Mouse (Mus musculus): ENCODE data around the gene Rnf215. TPM values are rescaled to one million over a fixed set of nuclear protein-coding genes. Genes with fewer than 3 reads are reported as not detected.
"Not testable (repeated sequence)": the region's sequence is repeated elsewhere in the genome, so short reads cannot be mapped to it uniquely, and the experiment has no call there.

The Rnf215 gene
- polyA plus RNA-seq, 1 experiment from 2014 or later: 44.9 TPM

DNA sequence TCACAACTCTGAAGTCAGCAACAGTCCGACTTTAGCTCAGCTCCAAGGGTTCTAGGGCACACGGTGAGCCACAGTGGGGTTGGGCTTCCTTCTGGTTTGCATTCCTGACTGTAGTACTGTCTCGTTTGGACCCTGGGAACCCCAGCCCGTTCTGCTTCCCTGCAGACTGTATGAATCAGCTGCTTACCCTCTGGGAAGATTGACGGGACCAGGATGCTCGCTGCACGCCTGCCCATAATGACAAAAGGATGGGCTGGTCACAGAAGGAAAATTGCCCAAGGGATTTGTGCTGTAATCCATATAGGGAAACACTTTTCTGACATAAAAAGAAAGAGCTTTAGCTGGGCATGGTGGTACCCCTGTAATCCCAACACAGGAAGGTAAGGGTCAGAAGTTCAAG lies 36.2 kb upstream of the Rnf215 start:
- Histone ChIP-seq H3K36me3 (0 out of 2 replicates have a peak, but pooled peaks cover 7% of the 10 kb centered on the region), H3K9me3 (replicated peaks) (no peaks in the 10 kb centered on the region), H3K4me1 (peaks cover 35% of the 10 kb centered on the region), H3K4me3 (replicated peaks) (no peak overlapping the region), H3K9ac (replicated peaks) (no peak overlapping the region), H3K4me2 (no peak overlapping the region), H3K27ac (replicated peaks) (no peak overlapping the region), H3K27me3 (replicated peaks) (no peaks in the 10 kb centered on the region)
- WGBS: 78% methylated on average over 7 of the region's 7 CpGs
- ATAC-seq (ENCODE audit: low FRiP score): no peak

- Histone ChIP-seq H3K4me3 (replicated peaks) (no peak overlapping the region), H3K36me3 (0 out of 2 replicates have a peak, but pooled peaks cover 7% of the 10 kb centered on the region), H3K4me2 (no peak overlapping the region), H3K9ac (replicated peaks) (no peak overlapping the region), H3K4me1 (peaks cover 28% of the 10 kb centered on the region), H3K27me3 (replicated peaks) (no peaks in the 10 kb centered on the region), H3K9me3 (replicated peaks) (no peaks in the 10 kb centered on the region), H3K27ac (replicated peaks) (no peak overlapping the region)
- WGBS: 82% methylated on average over 3 of the region's 3 CpGs
- no peak for ATAC-seq (ENCODE audit: low FRiP score)
Observed at GRCm38 (mm10) chr11:4099447-4099846, 35.6 kb upstream of the Rnf215 start.

DNA sequence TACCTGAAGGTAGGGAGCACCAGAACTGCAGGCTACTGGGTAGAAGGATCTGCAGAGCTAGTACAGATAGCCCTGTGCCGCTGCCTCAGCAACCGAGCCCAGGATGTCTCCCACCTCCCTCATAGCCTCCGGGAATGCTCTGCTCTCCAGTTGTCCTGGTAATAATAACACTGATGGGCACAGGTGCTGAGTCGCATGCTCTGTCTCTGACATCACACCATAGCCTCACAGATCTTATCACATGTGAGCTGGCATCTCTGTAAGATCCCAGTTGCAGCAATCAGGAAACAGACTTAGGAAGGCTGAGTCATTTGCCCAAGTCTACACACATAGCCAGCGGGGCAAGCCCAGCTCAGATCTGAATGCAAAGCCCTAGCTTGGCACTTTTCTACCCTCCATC lies 33.2 kb upstream of the Rnf215 start:
- Histone ChIP-seq H3K36me3 (0 out of 2 replicates have a peak, but pooled peaks cover 7% of the 10 kb centered on the region), H3K4me2 (no peak overlapping the region), H3K4me3 (replicated peaks) (no peak overlapping the region), H3K27ac (replicated peaks) (no peak overlapping the region), H3K4me1 (peaks cover 10% of the 10 kb centered on the region), H3K27me3 (replicated peaks) (no peaks in the 10 kb centered on the region), H3K9me3 (replicated peaks) (no peaks in the 10 kb centered on the region), H3K9ac (replicated peaks) (no peak overlapping the region)
- 87% methylated on average over 5 of the region's 5 CpGs for WGBS
- ATAC-seq (ENCODE audit: low FRiP score): no peak

DNA sequence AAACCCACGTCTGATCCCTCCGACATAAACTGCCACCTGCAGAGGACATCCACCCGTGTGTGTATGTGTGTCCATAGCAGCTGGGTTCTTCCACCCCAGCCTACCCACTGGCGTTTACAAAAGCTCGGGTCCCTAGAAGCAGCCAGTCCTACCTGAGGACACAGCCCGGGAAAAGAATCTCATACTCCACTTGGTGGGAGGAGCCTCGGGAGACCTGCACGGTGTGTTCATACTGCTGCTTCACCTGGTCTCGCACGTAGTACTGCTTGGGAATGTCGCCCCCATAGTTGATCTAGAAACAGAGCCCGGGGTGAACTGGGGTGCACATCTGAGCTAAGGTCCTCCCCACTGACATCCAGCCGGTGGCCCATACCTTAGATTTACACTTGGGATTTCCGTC lies 31.5 kb upstream of the Rnf215 start:
- Histone ChIP-seq H3K9me3 (replicated peaks) (no peaks in the 10 kb centered on the region), H3K27me3 (replicated peaks) (no peaks in the 10 kb centered on the region), H3K4me2 (no peak overlapping the region), H3K36me3 (0 out of 2 replicates have a peak, but pooled peaks cover 7% of the 10 kb centered on the region), H3K9ac (replicated peaks) (no peak overlapping the region), H3K4me3 (replicated peaks) (no peak overlapping the region), H3K27ac (replicated peaks) (no peak overlapping the region), H3K4me1 (no peaks in the 10 kb centered on the region)
- whole genome bisulfite sequencing: 86% methylated on average over 14 of the region's 14 CpGs
- ATAC-seq (ENCODE audit: low FRiP score): no peak

DNA sequence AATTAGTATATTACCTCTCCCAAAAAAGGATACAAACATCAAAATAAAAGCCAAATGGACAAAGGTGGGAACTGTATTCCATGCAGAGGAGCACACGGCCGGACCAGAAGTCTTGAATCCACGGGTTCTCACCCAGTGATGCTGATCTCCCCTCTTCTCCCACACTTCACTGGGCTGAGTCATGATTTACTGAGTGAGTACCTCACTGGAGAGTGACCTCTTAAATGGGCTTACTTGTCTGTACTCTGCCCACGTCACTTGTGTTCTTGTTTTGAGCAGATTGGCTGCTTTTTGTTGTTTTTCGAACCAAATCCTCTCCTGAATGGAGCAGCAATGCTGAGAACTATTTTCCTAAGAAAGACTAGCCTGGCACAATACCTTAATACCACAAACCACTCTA lies 30.0 kb upstream of the Rnf215 start:
- WGBS: 77% methylated on average over 5 of the region's 5 CpGs

GRCm38 (mm10) chr11:4105444-4105843 lies 29.6 kb upstream of the Rnf215 start:
- H3K27me3 ChIP-seq (replicated peaks): no peaks in the 10 kb centered on the region
- H3K9ac ChIP-seq (replicated peaks): no peak overlapping the region
- no peak overlapping the region for H3K4me3 ChIP-seq (replicated peaks)
- H3K4me2 ChIP-seq: no peak overlapping the region
- H3K4me1 ChIP-seq: no peaks in the 10 kb centered on the region
- H3K27ac ChIP-seq (replicated peaks): no peak overlapping the region
- no peaks in the 10 kb centered on the region for H3K9me3 ChIP-seq (replicated peaks)
- peaks cover 19% of the 10 kb centered on the region for H3K36me3 ChIP-seq
- WGBS: 23% methylated on average over 6 of the region's 6 CpGs
- no peak for ATAC-seq (ENCODE audit: low FRiP score)

More for the DNA sequence above, 30.0 kb upstream of the Rnf215 start:
- H3K9me3 ChIP-seq (replicated peaks): no peaks in the 10 kb centered on the region
- no peaks in the 10 kb centered on the region for H3K4me1 ChIP-seq
- no peaks in the 10 kb centered on the region for H3K27me3 ChIP-seq (replicated peaks)
- ATAC-seq (ENCODE audit: low FRiP score): no peak
- H3K4me2 ChIP-seq: no peak overlapping the region
- H3K27ac ChIP-seq (replicated peaks): no peak overlapping the region
- no peak overlapping the region for H3K9ac ChIP-seq (replicated peaks)
- H3K36me3 ChIP-seq: peaks cover 15% of the 10 kb centered on the region
- no peak overlapping the region for H3K4me3 ChIP-seq (replicated peaks)

DNA sequence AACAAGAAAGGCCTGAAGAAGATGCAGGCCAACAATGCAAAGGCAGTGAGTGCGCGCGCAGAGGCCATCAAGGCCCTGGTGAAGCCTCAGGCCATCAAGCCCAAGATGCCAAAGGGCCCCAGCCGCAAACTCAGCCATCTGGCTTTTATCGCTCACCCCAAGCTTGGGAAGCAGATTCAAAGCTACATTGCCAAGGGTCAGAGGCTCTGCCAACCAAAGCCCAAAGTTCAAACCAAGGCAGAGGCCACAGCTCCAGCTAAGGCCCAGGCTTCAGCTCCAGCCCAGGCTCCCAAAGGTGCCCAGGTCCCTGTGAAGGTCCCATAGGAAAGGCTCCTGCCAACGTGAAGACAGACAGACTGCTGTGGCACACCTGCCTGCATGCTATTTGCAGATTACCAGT lies 27.1 kb upstream of the Rnf215 start:
- not testable (repeated sequence) for H3K4me3 ChIP-seq (replicated peaks); H3K9me3 ChIP-seq (replicated peaks); H3K4me2 ChIP-seq; H3K27me3 ChIP-seq (replicated peaks); H3K27ac ChIP-seq (replicated peaks); H3K9ac ChIP-seq (replicated peaks); ATAC-seq (ENCODE audit: low FRiP score); H3K4me1 ChIP-seq
- H3K36me3 ChIP-seq: peaks cover 26% of the 10 kb centered on the region
- WGBS: 97% methylated on average over 6 of the region's 6 CpGs

GRCm38 (mm10) chr11:4108691-4109090 lies 26.3 kb upstream of the Rnf215 start:
- WGBS: 88% methylated on average over 7 of the region's 7 CpGs
- ATAC-seq (ENCODE audit: low FRiP score): no peak

DNA sequence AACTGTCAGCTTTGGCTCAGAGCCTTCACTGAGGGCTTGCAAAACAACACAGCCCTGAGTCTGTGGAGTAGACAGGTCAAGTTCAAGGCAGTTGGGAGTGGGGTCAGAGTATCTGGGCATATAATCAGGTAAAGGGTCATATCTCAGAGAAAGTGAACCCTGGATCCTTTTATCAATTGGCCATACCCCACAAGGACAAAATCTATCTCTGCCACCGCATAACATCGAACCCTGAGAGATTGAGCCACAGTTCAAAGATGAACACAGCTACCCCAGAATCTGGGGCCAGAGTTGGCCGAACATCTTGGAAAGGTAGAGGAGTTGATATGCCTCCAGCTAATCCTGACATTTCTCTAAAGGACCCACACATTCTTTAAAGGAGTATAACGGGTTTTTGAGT lies 23.0 kb upstream of the Rnf215 start:
- H3K27ac ChIP-seq (replicated peaks): no peak overlapping the region
- H3K36me3 ChIP-seq: peaks cover 20% of the 10 kb centered on the region
- H3K4me2 ChIP-seq: no peak overlapping the region
- H3K9ac ChIP-seq (replicated peaks): no peak overlapping the region
- 88% methylated on average over 4 of the region's 4 CpGs for WGBS
- peaks cover 11% of the 10 kb centered on the region; the same call in 1 of the 2 replicates for H3K4me1 ChIP-seq
- no peak for ATAC-seq (ENCODE audit: low FRiP score)
- H3K27me3 ChIP-seq (replicated peaks): no peaks in the 10 kb centered on the region
- no peak overlapping the region for H3K4me3 ChIP-seq (replicated peaks)
- no peaks in the 10 kb centered on the region for H3K9me3 ChIP-seq (replicated peaks)

More at GRCm38 (mm10) chr11:4108691-4109090, 26.3 kb upstream of the Rnf215 start:
- H3K9ac ChIP-seq (replicated peaks): no peak overlapping the region
- H3K36me3 ChIP-seq: peaks cover 20% of the 10 kb centered on the region
- no peak overlapping the region for H3K4me2 ChIP-seq
- H3K9me3 ChIP-seq (replicated peaks): no peaks in the 10 kb centered on the region
- H3K27me3 ChIP-seq (replicated peaks): no peaks in the 10 kb centered on the region
- H3K4me3 ChIP-seq (replicated peaks): no peak overlapping the region
- no peak overlapping the region for H3K27ac ChIP-seq (replicated peaks)
- no peaks in the 10 kb centered on the region for H3K4me1 ChIP-seq

GRCm38 (mm10) chr11:4112861-4113260 lies 22.1 kb upstream of the Rnf215 start:
- Histone ChIP-seq H3K27me3 (replicated peaks) (no peaks in the 10 kb centered on the region), H3K36me3 (peaks cover 20% of the 10 kb centered on the region), H3K4me2 (no peak overlapping the region), H3K9me3 (replicated peaks) (no peaks in the 10 kb centered on the region), H3K4me1 (peaks cover 19% of the 10 kb centered on the region), H3K27ac (replicated peaks) (no peak overlapping the region), H3K9ac (replicated peaks) (no peak overlapping the region), H3K4me3 (replicated peaks) (no peak overlapping the region)
- WGBS: 81% methylated on average over 6 of the region's 6 CpGs
- ATAC-seq (ENCODE audit: low FRiP score): no peak

GRCm38 (mm10) chr11:4113496-4113895 lies 21.5 kb upstream of the Rnf215 start:
- no peak overlapping the region for H3K9ac ChIP-seq (replicated peaks)
- H3K36me3 ChIP-seq: peaks cover 20% of the 10 kb centered on the region
- H3K9me3 ChIP-seq (replicated peaks): no peaks in the 10 kb centered on the region
- no peaks in the 10 kb centered on the region for H3K27me3 ChIP-seq (replicated peaks)
- peaks cover 24% of the 10 kb centered on the region for H3K4me1 ChIP-seq
- no peak overlapping the region for H3K27ac ChIP-seq (replicated peaks)
- no peak overlapping the region for H3K4me3 ChIP-seq (replicated peaks)
- no peak overlapping the region for H3K4me2 ChIP-seq
- WGBS: 86% methylated on average over 4 of the region's 4 CpGs
- ATAC-seq (ENCODE audit: low FRiP score): no peak

GRCm38 (mm10) chr11:4113970-4114369 lies 21.0 kb upstream of the Rnf215 start:
- peaks cover 19% of the 10 kb centered on the region for H3K36me3 ChIP-seq
- no peak overlapping the region for H3K4me3 ChIP-seq (replicated peaks)

GRCm38 (mm10) chr11:4114541-4114940 lies 20.5 kb upstream of the Rnf215 start:
- WGBS: 80% methylated on average over 6 of the region's 6 CpGs
- not testable (repeated sequence) for ATAC-seq (ENCODE audit: low FRiP score); H3K9me3 ChIP-seq (replicated peaks); H3K4me3 ChIP-seq (replicated peaks); H3K27me3 ChIP-seq (replicated peaks); H3K4me2 ChIP-seq; H3K9ac ChIP-seq (replicated peaks); H3K27ac ChIP-seq (replicated peaks)
- Histone ChIP-seq H3K4me1 (peaks cover 30% of the 10 kb centered on the region), H3K36me3 (peaks cover 14% of the 10 kb centered on the region)

More at GRCm38 (mm10) chr11:4113970-4114369, 21.0 kb upstream of the Rnf215 start:
- H3K4me1 ChIP-seq: peaks cover 28% of the 10 kb centered on the region
- no peak overlapping the region for H3K27ac ChIP-seq (replicated peaks)
- no peaks in the 10 kb centered on the region for H3K9me3 ChIP-seq (replicated peaks)
- H3K4me2 ChIP-seq: no peak overlapping the region
- no peak overlapping the region for H3K9ac ChIP-seq (replicated peaks)
- ATAC-seq (ENCODE audit: low FRiP score): no peak
- 81% methylated on average over 6 of the region's 6 CpGs for WGBS
- H3K27me3 ChIP-seq (replicated peaks): no peaks in the 10 kb centered on the region

All from neural tube, embryonic 15.5 days (tissue).